Mouse (Mus musculus): ENCODE measurements around the gene Igfl3. TPM values are rescaled to one million over a fixed set of nuclear protein-coding genes. Genes with fewer than 3 reads are reported as not detected.

Igfl3 gene
- polyA plus RNA-seq (2017; shearing (Covaris generic)), result not detected

GRCm38 (mm10) chr7:18176194-18176593 is at the start of gene Igfl3:
Igfl3 (plus strand) TSS chr7:18176494.

Other genes starting within 250 kb of the Igfl3 start
- not detected for gene Ceacam11, start 204.4 kb upstream of the Igfl3 start, polyA plus RNA-seq (2017; shearing (Covaris generic))
- not detected for gene Ceacam13, start 166.6 kb upstream of the Igfl3 start, polyA plus RNA-seq (2017; shearing (Covaris generic))
- gene Ceacam12, start 110.6 kb upstream of the Igfl3 start, polyA plus RNA-seq (2017; shearing (Covaris generic)), result not detected
- gene Mill1, start 68.9 kb downstream of the Igfl3 start, polyA plus RNA-seq (2017; shearing (Covaris generic)), result not detected
- gene Psg18, start 178.5 kb downstream of the Igfl3 start, polyA plus RNA-seq (2017; shearing (Covaris generic)), result not detected